Mouse (Mus musculus) adrenal gland, adult 8-10 months (tissue): Measurements from ENCODE around the gene Lamb3. TPM values are rescaled to one million over a fixed set of nuclear protein-coding genes. Genes with fewer than 3 reads are reported as not detected.
A peak's percentile ranks its signal among the peaks of the same experiment; 100 is the strongest.

Source experiments
- DNase-seq: peaks from one replicate; pipeline ENCODE4 v3.0.0; 2022
- total RNA-seq, 4 experiments: library from RNA; stranded (reverse); gene quantifications; 2 replicates each; pipeline ENCODE4 v1.2.4; 2022

Lamb3 gene
- 1 to 10 TPM; 1.2 to 2.7 (median 1.5) TPM for total RNA-seq

- DNase-seq: no peak
Measured at GRCm38 (mm10) chr1:193207503-193207902, at the start of gene Lamb3. Lamb3 (plus strand) TSS chr1:193207699.

GRCm38 (mm10) chr1:193159163-193159562 is 48.3 kb upstream of the Lamb3 start:
- no peak for DNase-seq

GRCm38 (mm10) chr1:193159613-193160012 is 47.9 kb upstream of the Lamb3 start:
- no peak for DNase-seq

- no peak for DNase-seq
Measured at GRCm38 (mm10) chr1:193160317-193161032, 47.0 kb upstream of the Lamb3 start.

GRCm38 (mm10) chr1:193167746-193168145 is 39.8 kb upstream of the Lamb3 start, which contains the start of gene A130010J15Rik:
A130010J15Rik (plus strand) TSS chr1:193168046.
- DNase-seq: no peak

GRCm38 (mm10) chr1:193169228-193169627 is 38.3 kb upstream of the Lamb3 start:
- no peak for DNase-seq

GRCm38 (mm10) chr1:193169856-193170255 is 37.6 kb upstream of the Lamb3 start:
- no peak for DNase-seq

- DNase-seq: peak; percentile 96
Measured at GRCm38 (mm10) chr1:193172991-193173809, 34.3 kb upstream of the Lamb3 start.

GRCm38 (mm10) chr1:193173810-193174129 is 33.7 kb upstream of the Lamb3 start:
- no peak for DNase-seq

GRCm38 (mm10) chr1:193174143-193174733 is 33.3 kb upstream of the Lamb3 start:
- DNase-seq: no peak

- no peak for DNase-seq
Measured at GRCm38 (mm10) chr1:193181104-193181503, 26.4 kb upstream of the Lamb3 start.

GRCm38 (mm10) chr1:193188257-193188656 is 19.2 kb upstream of the Lamb3 start:
- no peak for DNase-seq

- DNase-seq: no peak
Measured at GRCm38 (mm10) chr1:193189151-193189621, 18.3 kb upstream of the Lamb3 start.

- DNase-seq: no peak
Measured at GRCm38 (mm10) chr1:193189771-193190170, 17.7 kb upstream of the Lamb3 start.

GRCm38 (mm10) chr1:193191675-193192283 is 15.7 kb upstream of the Lamb3 start:
- no peak for DNase-seq

GRCm38 (mm10) chr1:193194416-193195140 is 12.9 kb upstream of the Lamb3 start:
- DNase-seq: no peak

GRCm38 (mm10) chr1:193195169-193195810 is 12.2 kb upstream of the Lamb3 start:
- no peak for DNase-seq

- DNase-seq: no peak
Measured at GRCm38 (mm10) chr1:193197494-193198205, 9.8 kb upstream of the Lamb3 start.

- DNase-seq: no peak
Measured at GRCm38 (mm10) chr1:193198312-193198711, 9.2 kb upstream of the Lamb3 start.

- no peak for DNase-seq
Measured at GRCm38 (mm10) chr1:193200640-193201382, 6.7 kb upstream of the Lamb3 start.
